Mouse (Mus musculus) midbrain, embryonic 12.5 days (tissue): ENCODE measurements around the gene Brwd1. TPM values are rescaled to one million over a fixed set of nuclear protein-coding genes. Genes with fewer than 3 reads are reported as not detected.
A peak's percentile ranks its signal among the peaks of the same experiment; 100 is the strongest.
"Not testable (repeated sequence)": the region's sequence is repeated elsewhere in the genome, so short reads cannot be mapped to it uniquely, and the experiment has no call there.

ENCODE experiments used
- ATAC-seq: fragments of 200-750 bp; cut with Nextera tagmentation; 2 replicates; pipeline ENCODE4 v1.8.0; 2017; ENCODE audit warnings: low read depth, moderate TSS enrichment, moderate library complexity; ENCODE audit not compliant: low FRiP score
- H3K27ac ChIP-seq: fragments of 300-500 bp; sonication (generic); replicated peaks from 2 replicates; pipeline ENCODE4 v1.5.1; 2016; ENCODE audit warnings: mild to moderate bottlenecking
- H3K27me3 ChIP-seq: fragments of 300-500 bp; sonication (generic); 2 replicates; pipeline ENCODE4 v1.6.1; 2016; ENCODE audit warnings: mild to moderate bottlenecking
- H3K36me3 ChIP-seq: fragments of 300-500 bp; sonication (generic); 2 replicates; pipeline ENCODE4 v1.6.1; 2016
- H3K4me1 ChIP-seq: fragments of 300-500 bp; sonication (generic); 2 replicates; pipeline ENCODE4 v1.6.1; 2016
- H3K4me2 ChIP-seq: fragments of 300-500 bp; sonication (generic); replicated peaks from 2 replicates; pipeline ENCODE4 v1.6.1; 2016; ENCODE audit warnings: mild to moderate bottlenecking, moderate library complexity
- H3K4me3 ChIP-seq: fragments of 300-500 bp; sonication (generic); 2 replicates; pipeline ENCODE4 v1.5.1; 2016; ENCODE audit warnings: mild to moderate bottlenecking
- H3K9ac ChIP-seq: fragments of 300-500 bp; sonication (generic); replicated peaks from 2 replicates; pipeline ENCODE4 v1.6.1; 2016; ENCODE audit warnings: mild to moderate bottlenecking, moderate library complexity
- H3K9me3 ChIP-seq: fragments of 300-500 bp; sonication (generic); 2 replicates; pipeline ENCODE4 v1.6.1; 2016; ENCODE audit warnings: mild to moderate bottlenecking
- WGBS: fragments of 180-500 bp; shearing (Covaris S2); methylation state at CpG from one replicate; pipeline ENCODE4 v1.1.7; 2016; 5-methylcytosine and 5-hydroxymethylcytosine counted together
- polyA plus RNA-seq: library from polyadenylated mRNA; unstranded; fragments of >200 nt; fragmentation: Nextera tagmentation; extraction: Ambion mirVana; gene quantifications from 2 replicates; pipeline ENCODE4 v1.2.1, GENCODE M21; 2016

The Brwd1 gene
- polyA plus RNA-seq, 1 experiment from 2014 or later: 210 TPM

DNA sequence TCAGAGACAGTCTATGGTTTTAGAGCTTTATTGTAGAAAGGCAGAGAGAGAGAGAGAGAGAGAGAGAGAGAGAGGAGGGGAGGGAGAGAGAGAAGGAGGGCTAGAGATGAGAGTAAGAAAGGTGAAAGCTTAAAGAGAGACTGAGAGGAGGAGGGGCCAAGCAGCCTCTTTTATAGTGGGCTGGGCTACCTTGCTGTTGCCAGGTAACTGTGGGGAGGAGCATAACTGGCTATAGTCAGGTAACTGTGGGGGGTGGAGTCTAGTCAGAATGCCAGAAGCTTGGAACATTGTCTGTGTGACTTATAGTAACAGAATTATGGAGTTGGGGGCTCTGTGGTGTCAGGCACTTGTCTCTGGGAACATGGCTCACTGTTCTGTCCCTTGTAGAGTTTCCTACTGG, 15.5 kb upstream of the Brwd1 start:
- not testable (repeated sequence) for H3K27me3 ChIP-seq, H3K4me2 ChIP-seq, H3K27ac ChIP-seq, H3K36me3 ChIP-seq, H3K4me1 ChIP-seq, H3K9me3 ChIP-seq, ATAC-seq, H3K9ac ChIP-seq, H3K4me3 ChIP-seq

DNA sequence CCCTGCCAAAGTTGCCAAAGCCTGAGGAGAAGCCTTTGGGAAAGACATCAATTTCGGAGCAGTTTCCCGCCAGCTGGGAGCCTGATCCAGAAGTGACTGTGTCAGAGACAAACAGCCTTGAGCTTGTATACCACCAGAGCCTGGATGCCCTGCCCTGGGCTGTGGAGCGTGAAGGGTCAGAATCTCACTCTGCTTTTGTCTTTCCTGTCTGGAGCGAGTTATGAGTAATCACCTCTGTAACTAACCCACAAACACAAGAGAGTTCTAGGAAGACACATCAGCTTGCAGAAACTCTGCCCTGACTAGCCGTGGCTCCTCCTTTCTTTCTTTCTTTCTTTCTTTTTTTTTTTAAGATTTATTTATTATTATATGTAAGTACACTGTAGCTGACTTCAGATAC, 13.6 kb upstream of the Brwd1 start:
- ATAC-seq: no peak
- Histone ChIP-seq H3K27ac (no peak overlapping the region), H3K4me1 (no peaks in the 10 kb centered on the region), H3K4me3 (no peak overlapping the region), H3K27me3 (no peaks in the 10 kb centered on the region), H3K9ac (no peak overlapping the region), H3K36me3 (no peaks in the 10 kb centered on the region), H3K4me2 (no peak overlapping the region), H3K9me3 (no peaks in the 10 kb centered on the region)
- WGBS: 90% methylated on average over 5 of the region's 5 CpGs

DNA sequence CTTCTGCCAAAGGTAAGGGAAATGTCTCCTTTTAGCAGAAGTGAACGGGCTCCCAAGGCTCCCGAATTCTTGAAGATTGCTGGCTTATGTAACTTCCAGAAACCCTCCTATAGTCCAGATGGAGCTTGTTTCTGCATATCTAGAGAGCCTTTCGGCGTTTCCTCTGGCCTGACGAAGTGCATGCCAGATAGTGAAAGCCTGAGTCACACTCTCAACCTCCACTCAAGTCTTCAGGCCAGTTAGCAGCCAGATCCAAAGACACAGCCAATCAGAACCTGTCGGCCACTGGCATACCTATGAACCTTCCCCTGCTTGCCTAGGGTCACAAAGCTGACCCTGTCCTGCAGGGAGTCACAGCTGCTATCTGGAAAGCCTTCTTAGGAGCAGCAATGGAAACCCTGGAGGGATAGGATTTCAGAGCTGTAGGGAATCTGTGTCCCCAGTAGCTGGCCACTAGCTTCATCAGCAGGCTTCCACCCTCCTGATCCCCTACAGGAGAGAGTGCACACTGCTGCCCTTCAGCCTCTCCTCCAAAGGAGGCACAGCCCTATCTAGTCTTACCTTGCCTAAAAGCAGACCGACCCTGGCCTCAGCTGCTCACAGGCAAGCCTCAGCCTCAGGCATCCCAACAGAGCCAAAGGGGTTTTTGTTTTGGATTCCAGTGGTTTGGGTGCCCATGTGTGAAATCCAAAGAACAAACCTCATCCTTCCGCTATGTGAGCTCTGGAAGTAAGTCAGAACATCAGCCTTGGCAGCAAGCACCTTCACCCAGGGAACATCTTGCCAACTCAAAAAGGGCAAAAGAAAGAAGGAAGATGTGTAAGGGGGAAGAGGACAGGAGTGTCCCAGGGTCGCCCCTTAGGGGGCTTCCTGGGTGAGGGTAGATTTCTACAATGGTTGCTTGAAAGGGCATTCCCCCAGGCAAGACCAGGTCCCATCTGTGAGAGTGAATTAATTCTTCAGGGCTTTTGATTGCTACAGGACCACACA, 9.5 kb upstream of the Brwd1 start:
- H3K27ac ChIP-seq: no peak overlapping the region
- ATAC-seq: no peak
- H3K27me3 ChIP-seq: no peaks in the 10 kb centered on the region
- no peaks in the 10 kb centered on the region for H3K9me3 ChIP-seq
- WGBS: 68% methylated on average over 9 of the region's 9 CpGs
- H3K4me3 ChIP-seq: no peak overlapping the region
- H3K4me1 ChIP-seq: no peaks in the 10 kb centered on the region
- H3K9ac ChIP-seq: no peak overlapping the region
- no peaks in the 10 kb centered on the region for H3K36me3 ChIP-seq
- no peak overlapping the region for H3K4me2 ChIP-seq

DNA sequence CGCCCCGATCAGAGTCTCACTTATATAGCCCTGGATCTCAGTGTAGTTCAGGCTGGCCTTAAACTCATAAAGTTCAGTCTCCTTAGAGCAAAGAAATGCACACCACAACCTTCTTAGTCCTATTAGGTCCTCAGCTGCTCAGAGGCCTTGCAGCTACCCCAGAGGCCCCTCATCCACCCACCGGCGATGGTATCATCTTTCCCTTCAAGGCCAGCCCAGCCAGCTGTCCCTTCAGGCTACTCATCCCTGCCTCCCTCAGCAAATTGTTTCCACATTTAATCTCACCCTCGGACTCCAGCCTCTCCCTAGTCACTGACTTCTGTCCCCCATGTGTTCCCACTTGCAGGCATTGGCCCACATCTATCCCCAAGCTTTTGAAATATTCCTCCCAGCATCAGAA, 5.8 kb upstream of the Brwd1 start:
- H3K4me1 ChIP-seq: peaks cover 5% of the 10 kb centered on the region; the same call in 1 of the 2 replicates
- no peak overlapping the region for H3K27ac ChIP-seq
- H3K27me3 ChIP-seq: no peaks in the 10 kb centered on the region
- H3K9me3 ChIP-seq: no peaks in the 10 kb centered on the region
- H3K4me3 ChIP-seq: no peak overlapping the region
- no peak for ATAC-seq
- 76% methylated on average over 5 of the region's 5 CpGs for WGBS
- H3K9ac ChIP-seq: no peak overlapping the region
- no peaks in the 10 kb centered on the region for H3K36me3 ChIP-seq
- H3K4me2 ChIP-seq: no peak overlapping the region

DNA sequence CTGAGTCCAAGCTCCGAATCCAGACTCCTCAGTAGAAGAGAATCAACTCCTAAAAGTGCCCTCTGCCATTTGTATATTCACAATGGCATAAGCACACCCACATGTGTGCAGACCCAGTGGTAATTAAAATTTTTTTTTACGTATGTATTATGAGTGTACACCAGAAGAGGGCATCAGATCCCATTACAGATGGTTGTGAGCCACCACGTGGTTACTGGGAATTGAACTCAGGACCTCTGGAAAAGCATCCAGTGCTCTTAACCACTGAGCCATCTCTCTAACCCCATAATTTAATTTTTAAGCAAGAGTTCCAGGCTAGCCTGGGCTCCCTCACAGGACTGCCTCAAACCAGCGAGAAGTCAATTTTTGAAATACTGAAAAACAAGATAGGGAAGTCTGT, 5.1 kb upstream of the Brwd1 start:
- Histone ChIP-seq H3K9ac (no peak overlapping the region), H3K4me1 (peaks cover 9% of the 10 kb centered on the region), H3K4me3 (no peak overlapping the region), H3K27me3 (no peaks in the 10 kb centered on the region), H3K9me3 (no peaks in the 10 kb centered on the region), H3K27ac (no peak overlapping the region), H3K4me2 (no peak overlapping the region), H3K36me3 (no peaks in the 10 kb centered on the region)
- WGBS: 76% methylated on average over 4 of the region's 4 CpGs
- no peak for ATAC-seq

DNA sequence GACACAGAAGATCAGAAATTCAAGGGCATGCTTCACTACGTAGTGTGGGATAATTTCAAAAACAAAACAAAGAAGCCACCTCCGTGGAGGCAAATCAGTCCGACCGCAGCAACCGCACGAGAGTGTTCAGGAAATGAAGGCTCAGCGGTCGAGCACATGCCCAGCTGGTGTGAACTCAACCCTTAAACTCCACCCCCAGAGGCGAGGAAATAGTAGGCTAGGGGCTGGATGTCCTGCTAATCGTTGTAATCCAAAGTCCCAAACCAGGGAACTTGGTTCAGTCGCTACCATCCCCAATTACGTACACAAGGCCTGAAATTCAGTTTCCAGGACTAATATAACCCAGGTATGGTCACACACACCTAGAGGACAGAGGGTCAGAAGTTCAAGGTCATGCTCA, 4.7 kb upstream of the Brwd1 start:
- peaks cover 9% of the 10 kb centered on the region for H3K4me1 ChIP-seq
- no peak for ATAC-seq
- no peak overlapping the region for H3K4me3 ChIP-seq
- no peaks in the 10 kb centered on the region for H3K9me3 ChIP-seq
- H3K27ac ChIP-seq: no peak overlapping the region
- no peak overlapping the region for H3K4me2 ChIP-seq
- 78% methylated on average over 12 of the region's 12 CpGs for WGBS
- H3K27me3 ChIP-seq: no peaks in the 10 kb centered on the region
- no peak overlapping the region for H3K9ac ChIP-seq
- H3K36me3 ChIP-seq: no peaks in the 10 kb centered on the region

DNA sequence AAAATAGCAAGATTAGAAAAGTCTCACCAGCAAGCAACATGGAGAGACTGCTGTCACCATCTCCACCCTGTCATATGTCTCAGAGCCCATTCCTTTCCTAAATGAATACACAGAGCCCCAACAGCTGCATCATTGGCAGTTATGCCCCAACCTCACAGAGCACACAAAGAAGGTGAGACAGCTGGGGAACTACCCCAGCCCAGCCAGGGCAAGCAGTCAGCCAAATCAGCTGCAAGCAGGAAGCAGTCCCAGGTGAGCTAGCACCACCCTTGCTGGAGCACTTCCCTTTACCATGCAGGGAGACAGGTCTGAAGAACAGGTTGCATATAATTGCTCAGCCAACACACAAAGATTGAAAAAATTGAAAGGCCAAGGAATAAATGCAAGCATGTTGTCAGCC, 3.3 kb upstream of the Brwd1 start:
- no peaks in the 10 kb centered on the region for H3K9me3 ChIP-seq
- peaks cover 15% of the 10 kb centered on the region for H3K4me1 ChIP-seq
- no peaks in the 10 kb centered on the region for H3K27me3 ChIP-seq

DNA sequence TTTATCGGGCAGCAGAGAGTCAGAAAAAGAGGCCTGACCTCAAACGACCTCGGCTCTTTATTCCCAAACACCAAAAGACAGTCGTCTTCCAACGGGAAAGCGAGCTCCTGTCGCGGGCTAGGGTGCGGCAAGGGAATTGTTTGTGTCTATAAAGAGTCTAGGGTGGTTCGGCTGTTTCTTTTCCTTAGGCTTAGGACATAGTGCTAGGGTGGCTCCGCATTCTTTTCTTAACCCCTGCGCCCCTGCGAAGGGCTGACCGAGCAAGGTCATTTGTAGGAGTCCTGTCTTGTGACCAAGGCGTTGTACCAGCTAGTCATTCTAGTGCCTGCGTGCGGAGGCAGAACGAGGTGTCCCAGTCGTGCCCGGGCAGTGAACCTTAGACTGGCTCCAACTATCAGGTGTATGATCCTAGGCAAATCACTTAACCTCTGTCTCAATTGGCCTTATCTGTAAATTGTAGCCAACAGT, 887 bp upstream of the Brwd1 start:
- H3K4me2 ChIP-seq: peak overlapping the region; percentile 69
- H3K36me3 ChIP-seq: peaks cover 27% of the 10 kb centered on the region
- peak overlapping the region; percentile 99 for H3K9ac ChIP-seq
- WGBS: 4% methylated on average over 20 of the region's 20 CpGs
- peaks cover 20% of the 10 kb centered on the region for H3K4me1 ChIP-seq
- H3K27me3 ChIP-seq: no peaks in the 10 kb centered on the region
- H3K27ac ChIP-seq: peak overlapping the region; percentile 96
- peak overlapping the region; percentile 98 for H3K4me3 ChIP-seq
- H3K9me3 ChIP-seq: no peaks in the 10 kb centered on the region
- ATAC-seq: no peak

More for the DNA sequence above, 3.3 kb upstream of the Brwd1 start:
- Histone ChIP-seq H3K36me3 (peaks cover 3% of the 10 kb centered on the region; the same call in 1 of the 2 replicates), H3K4me3 (no peak overlapping the region), H3K4me2 (no peak overlapping the region), H3K9ac (no peak overlapping the region), H3K27ac (no peak overlapping the region)
- no peak for ATAC-seq

DNA sequence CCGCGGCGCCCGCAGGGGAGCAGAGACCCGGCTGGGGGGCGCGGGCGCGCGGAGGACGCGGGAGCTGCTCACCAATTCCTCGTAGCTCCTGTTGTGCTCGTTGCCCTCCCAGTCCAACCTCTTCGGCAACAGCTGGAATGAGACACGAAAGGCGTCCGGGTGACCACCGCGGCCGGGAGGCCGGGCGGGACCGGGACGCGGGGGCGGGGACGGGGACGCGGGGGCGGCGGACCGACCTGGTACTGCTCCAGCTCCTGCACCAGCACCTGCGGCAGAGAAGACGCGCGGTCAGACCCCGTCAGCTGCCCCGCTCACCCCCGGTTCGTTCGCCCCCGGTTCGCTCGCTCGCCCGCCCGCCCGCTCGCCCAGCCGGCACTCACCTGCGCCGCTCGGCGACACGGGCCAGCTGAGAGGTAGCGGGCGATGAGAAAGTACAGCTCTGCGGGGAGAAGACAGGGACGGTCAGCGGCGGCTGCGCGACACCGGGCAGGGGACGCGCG, 534 bp downstream of the Brwd1 start:
- Histone ChIP-seq H3K9ac (peak overlapping the region; percentile 99), H3K27me3 (no peaks in the 10 kb centered on the region), H3K4me3 (peak overlapping the region; percentile 98), H3K27ac (peak overlapping the region; percentile 96), H3K4me1 (peaks cover 20% of the 10 kb centered on the region), H3K36me3 (peaks cover 38% of the 10 kb centered on the region), H3K4me2 (peak overlapping the region; percentile 69), H3K9me3 (no peaks in the 10 kb centered on the region)
- peak; percentile 44 for ATAC-seq
- under 1% methylated on average over 55 of the region's 68 CpGs for WGBS

DNA sequence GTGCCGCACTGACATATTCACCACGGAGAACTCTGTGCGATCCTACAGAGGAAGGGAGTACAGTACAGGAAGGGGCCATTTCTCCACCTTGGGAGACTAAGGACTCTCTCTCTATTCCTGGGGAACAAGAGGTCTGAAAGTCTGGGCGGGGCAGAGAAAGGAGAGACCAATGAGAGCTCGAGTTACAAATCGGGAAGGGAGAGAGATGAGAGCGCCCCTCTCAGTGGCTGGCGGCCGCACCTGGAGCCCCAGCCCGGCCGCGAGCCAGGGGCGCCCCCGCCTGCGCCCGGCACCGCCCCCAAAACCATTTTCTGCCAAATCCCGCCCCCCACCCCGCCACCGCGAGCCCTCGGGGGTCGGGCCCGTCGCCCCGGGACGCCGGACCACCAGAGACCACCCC, 995 bp downstream of the Brwd1 start:
- peak overlapping the region; percentile 99 for H3K9ac ChIP-seq
- H3K4me3 ChIP-seq: peak overlapping the region; percentile 98
- WGBS: 1% methylated on average over 17 of the region's 28 CpGs
- H3K27me3 ChIP-seq: no peaks in the 10 kb centered on the region
- peak; percentile 84 for ATAC-seq
- H3K4me1 ChIP-seq: peaks cover 20% of the 10 kb centered on the region
- H3K27ac ChIP-seq: peak overlapping the region; percentile 96
- peak overlapping the region; percentile 69 for H3K4me2 ChIP-seq
- no peaks in the 10 kb centered on the region for H3K9me3 ChIP-seq
- peaks cover 40% of the 10 kb centered on the region for H3K36me3 ChIP-seq

DNA sequence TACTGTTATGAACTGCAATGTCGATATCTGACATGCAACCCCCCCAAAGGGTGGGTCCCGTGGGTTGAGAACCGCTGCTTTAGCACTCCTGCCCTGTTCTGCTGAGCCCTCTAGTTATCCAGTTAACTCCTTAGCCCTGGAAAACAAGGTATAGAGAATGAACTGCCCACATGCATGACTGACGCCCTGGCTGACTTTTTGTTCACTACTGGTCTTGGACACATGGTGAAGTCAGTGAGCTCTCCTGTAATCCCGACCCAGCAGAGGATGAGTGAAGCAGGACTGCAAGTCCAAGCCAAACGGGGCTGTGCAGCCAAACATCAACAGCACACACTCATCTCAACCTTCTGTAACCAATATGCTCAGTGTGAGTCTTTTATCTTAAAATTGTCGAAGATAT, 1.8 kb downstream of the Brwd1 start:
- no peaks in the 10 kb centered on the region for H3K9me3 ChIP-seq
- peak overlapping the region; percentile 69 for H3K4me2 ChIP-seq
- H3K4me3 ChIP-seq: peak overlapping the region; percentile 98; the same call in 1 of the 2 replicates
- no peak overlapping the region for H3K27ac ChIP-seq
- peaks cover 48% of the 10 kb centered on the region for H3K36me3 ChIP-seq
- peak overlapping the region; percentile 99; the same call in 1 of the 2 replicates for H3K9ac ChIP-seq
- no peak for ATAC-seq
- 90% methylated on average over 7 of the region's 7 CpGs for WGBS
- H3K4me1 ChIP-seq: peaks cover 20% of the 10 kb centered on the region
- H3K27me3 ChIP-seq: no peaks in the 10 kb centered on the region

DNA sequence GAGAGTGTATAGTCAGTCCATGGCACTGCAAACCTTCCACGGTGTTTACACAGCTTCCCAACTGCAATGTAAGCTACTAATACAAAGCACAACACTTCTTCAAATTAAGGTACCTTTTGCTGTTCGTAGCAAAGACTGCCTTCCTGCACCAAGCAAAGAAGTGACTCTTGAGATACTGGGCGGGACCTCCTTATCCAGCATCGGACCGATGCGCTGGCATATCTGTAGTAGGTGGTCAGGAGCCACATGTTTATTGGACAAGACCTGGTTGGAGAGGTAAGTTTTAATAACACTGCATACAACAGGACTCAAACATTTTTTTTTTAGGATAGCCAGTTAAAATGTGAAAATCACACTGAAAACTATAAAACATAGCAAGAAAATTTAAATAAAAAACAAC, 14.0 kb downstream of the Brwd1 start:
- 97% methylated on average over 6 of the region's 6 CpGs for WGBS
- no peaks in the 10 kb centered on the region for H3K9me3 ChIP-seq
- H3K4me3 ChIP-seq: no peak overlapping the region
- no peak overlapping the region for H3K4me2 ChIP-seq
- peaks cover 76% of the 10 kb centered on the region for H3K36me3 ChIP-seq
- H3K9ac ChIP-seq: no peak overlapping the region
- ATAC-seq: no peak
- H3K27me3 ChIP-seq: no peaks in the 10 kb centered on the region
- H3K4me1 ChIP-seq: no peaks in the 10 kb centered on the region
- no peak overlapping the region for H3K27ac ChIP-seq
